Mouse (Mus musculus) MEL (cell line): Measurements from ENCODE around the gene Phkg2. TPM values are rescaled to one million over a fixed set of nuclear protein-coding genes. Genes with fewer than 3 reads are reported as not detected.

Experiments used
- DNase-seq: peaks from one replicate; pipeline ENCODE4 v3.0.0; 2011; ENCODE audit warnings: low read depth, low spot score
- H3K27ac ChIP-seq: 2 replicates; pipeline ENCODE4 v1.5.1; 2012; ENCODE audit warnings: low read depth, mild to moderate bottlenecking, control low read depth, low read length, moderate library complexity; ENCODE audit not compliant: control insufficient read depth
- H3K27me3 ChIP-seq, 2 experiments: fragments of 150-350 bp in 1 of 2; sonication (generic) in 1 of 2; 2 replicates each; pipeline ENCODE4 v1.6.1; 2012; ENCODE audit warnings: low read length in 2 of 2, mild to moderate bottlenecking in 2 of 2, improper control_type of control experiment in 1 of 2, moderate library complexity in 1 of 2; ENCODE audit not compliant: insufficient read depth in 2 of 2, control insufficient read depth in 1 of 2
- H3K36me3 ChIP-seq, 2 experiments: 2 replicates each; pipeline ENCODE4 v1.6.1; 2012 to 2014; ENCODE audit warnings: low read length in 2 of 2, improper control_type of control experiment in 1 of 2, inconsistent platforms in 1 of 2, mild to moderate bottlenecking in 1 of 2; ENCODE audit not compliant: insufficient read depth in 2 of 2, control insufficient read depth in 1 of 2
- H3K4me1 ChIP-seq, 2 experiments: fragments of 150-350 bp in 1 of 2; sonication (generic) in 1 of 2; 2 replicates each; pipeline ENCODE4 v1.6.1; 2012; ENCODE audit warnings: low read length in 2 of 2, improper control_type of control experiment in 1 of 2, mild to moderate bottlenecking in 1 of 2; ENCODE audit not compliant: insufficient read depth in 2 of 2, control insufficient read depth in 1 of 2
- H3K4me3 ChIP-seq, 2 experiments: fragments of 150-350 bp in 1 of 2; sonication (generic) in 1 of 2; 2 replicates each; pipeline ENCODE4 v1.5.1; 2012; ENCODE audit warnings: low read depth in 2 of 2, low read length in 2 of 2, mild to moderate bottlenecking in 2 of 2, moderate library complexity in 2 of 2, control low read depth in 1 of 2, improper control_type of control experiment in 1 of 2; ENCODE audit not compliant: control insufficient read depth in 1 of 2, insufficient read depth in 1 of 2
- H3K79me2 ChIP-seq: 2 replicates; pipeline ENCODE4 v1.6.1; 2012; ENCODE audit warnings: mild to moderate bottlenecking, low read length, moderate library complexity; ENCODE audit not compliant: control insufficient read depth, poor library complexity, insufficient read depth
- H3K9ac ChIP-seq: 2 replicates; pipeline ENCODE4 v1.6.1; 2012; ENCODE audit warnings: low read depth, mild to moderate bottlenecking, control low read depth, low read length, moderate library complexity; ENCODE audit not compliant: control insufficient read depth, poor library complexity, severe bottlenecking
- H3K9me3 ChIP-seq: fragments of 150-350 bp; sonication (generic); replicated peaks from 2 replicates; pipeline ENCODE4 v1.6.1; 2012; ENCODE audit warnings: mild to moderate bottlenecking, low read length, improper control_type of control experiment, moderate library complexity; ENCODE audit not compliant: insufficient read depth
- BHLHE40 ChIP-seq: IDR thresholded peaks from 2 replicates; pipeline ENCODE4 v1.6.1; 2012; ENCODE audit warnings: low read depth, mild to moderate bottlenecking, inconsistent platforms, low read length, improper control_type of control experiment, borderline replicate concordance
- CHD1 ChIP-seq: IDR thresholded peaks from 2 replicates; pipeline ENCODE4 v1.6.1; 2012; ENCODE audit warnings: low read depth, mild to moderate bottlenecking, inconsistent platforms, low read length, improper control_type of control experiment
- CHD2 ChIP-seq: IDR thresholded peaks from 2 replicates; pipeline ENCODE4 v1.6.1; 2011; ENCODE audit warnings: low read length, improper control_type of control experiment
- CTCF ChIP-seq, 3 experiments: IDR thresholded peaks in 2 of 3; conservative IDR thresholded peaks in 1 of 3; 2 replicates each; pipeline ENCODE4 v1.5.1; 2011 to 2012; ENCODE audit warnings: low read length in 3 of 3, low read depth in 2 of 3, mild to moderate bottlenecking in 2 of 3, improper control_type of control experiment in 1 of 3, inconsistent platforms in 1 of 3, mixed read lengths in 1 of 3, moderate library complexity in 1 of 3; ENCODE audit not compliant: control insufficient read depth in 1 of 3, insufficient read depth in 1 of 3, poor library complexity in 1 of 3, severe bottlenecking in 1 of 3
- E2F4 ChIP-seq: IDR thresholded peaks from 2 replicates; pipeline ENCODE4 v1.6.1; 2011; ENCODE audit warnings: low read depth, low read length, improper control_type of control experiment, borderline replicate concordance
- ELF1 ChIP-seq: IDR thresholded peaks from 2 replicates; pipeline ENCODE4 v1.6.1; 2014; ENCODE audit warnings: low read depth, mild to moderate bottlenecking, inconsistent platforms, low read length, improper control_type of control experiment, moderate library complexity
- EP300 ChIP-seq, 2 experiments: IDR thresholded peaks; 2 replicates each; pipeline ENCODE4 v1.6.1; 2011; ENCODE audit warnings: improper control_type of control experiment in 2 of 2, low read length in 2 of 2, low read depth in 1 of 2, mild to moderate bottlenecking in 1 of 2
- ETS1 ChIP-seq: IDR thresholded peaks from 2 replicates; pipeline ENCODE4 v1.6.1; 2012; ENCODE audit warnings: low read depth, mild to moderate bottlenecking, inconsistent platforms, low read length, improper control_type of control experiment, moderate library complexity
- GABPA ChIP-seq: IDR thresholded peaks from 2 replicates; pipeline ENCODE4 v1.6.1; 2012; ENCODE audit warnings: low read depth, mild to moderate bottlenecking, inconsistent platforms, low read length, improper control_type of control experiment, moderate library complexity
- GATA1 ChIP-seq: IDR thresholded peaks from 2 replicates; pipeline ENCODE4 v1.6.1; 2011; ENCODE audit warnings: low read depth, low read length, improper control_type of control experiment
- HCFC1 ChIP-seq: IDR thresholded peaks from 2 replicates; pipeline ENCODE4 v1.6.1; 2012; ENCODE audit warnings: low read depth, mild to moderate bottlenecking, inconsistent platforms, low read length, improper control_type of control experiment, moderate library complexity
- JUND ChIP-seq: IDR thresholded peaks from 2 replicates; pipeline ENCODE4 v1.6.1; 2011; ENCODE audit warnings: low read depth, mild to moderate bottlenecking, improper control_type of control experiment, low read length
- KAT2A ChIP-seq: conservative IDR thresholded peaks from 2 replicates; pipeline ENCODE4 v1.6.1; 2012; ENCODE audit warnings: low read depth, low read length, improper control_type of control experiment, inconsistent platforms
- MAFK ChIP-seq: IDR thresholded peaks from 2 replicates; pipeline ENCODE4 v1.6.1; 2011; ENCODE audit warnings: low read depth, mild to moderate bottlenecking, low read length, improper control_type of control experiment, borderline replicate concordance
- MAX ChIP-seq: IDR thresholded peaks from 2 replicates; pipeline ENCODE4 v1.6.1; 2011; ENCODE audit warnings: low read length, improper control_type of control experiment
- MXI1 ChIP-seq: IDR thresholded peaks from 2 replicates; pipeline ENCODE4 v1.6.1; 2011; ENCODE audit warnings: mild to moderate bottlenecking, low read depth, low read length, improper control_type of control experiment
- MYB ChIP-seq: IDR thresholded peaks from 2 replicates; pipeline ENCODE4 v1.6.1; 2011; ENCODE audit warnings: mild to moderate bottlenecking, low read depth, low read length, improper control_type of control experiment
- MYC ChIP-seq: IDR thresholded peaks from 2 replicates; pipeline ENCODE4 v1.6.1; 2011; ENCODE audit warnings: low read depth, mild to moderate bottlenecking, low read length, improper control_type of control experiment, moderate library complexity
- NELFE ChIP-seq: IDR thresholded peaks from 2 replicates; pipeline ENCODE4 v1.6.1; 2011; ENCODE audit warnings: low read depth, low read length, improper control_type of control experiment
- NRF1 ChIP-seq: IDR thresholded peaks from 2 replicates; pipeline ENCODE4 v1.6.1; 2014; ENCODE audit warnings: low read depth, mild to moderate bottlenecking, inconsistent platforms, low read length, improper control_type of control experiment, moderate library complexity; ENCODE audit not compliant: poor library complexity, insufficient read depth, severe bottlenecking
- POLR2A ChIP-seq, 2 experiments: IDR thresholded peaks; 2 replicates each; pipeline ENCODE4 v1.6.1; 2011 to 2012; ENCODE audit warnings: low read length in 2 of 2, mild to moderate bottlenecking in 2 of 2, control low read depth in 1 of 2, improper control_type of control experiment in 1 of 2, low read depth in 1 of 2, moderate library complexity in 1 of 2; ENCODE audit not compliant: control insufficient read depth in 1 of 2, insufficient read depth in 1 of 2, poor library complexity in 1 of 2
- POLR2AphosphoS2 ChIP-seq: IDR thresholded peaks from 2 replicates; pipeline ENCODE4 v1.6.1; 2011; ENCODE audit warnings: low read length, improper control_type of control experiment
- POLR2AphosphoS5 ChIP-seq: IDR thresholded peaks from 2 replicates; pipeline ENCODE4 v1.6.1; 2012; ENCODE audit warnings: low read depth, borderline replicate concordance, mild to moderate bottlenecking, inconsistent platforms, low read length, moderate library complexity, mixed read lengths
- RAD21 ChIP-seq: IDR thresholded peaks from 2 replicates; pipeline ENCODE4 v1.6.1; 2011; ENCODE audit warnings: mild to moderate bottlenecking, low read depth, low read length, improper control_type of control experiment
- RCOR1 ChIP-seq: IDR thresholded peaks from 2 replicates; pipeline ENCODE4 v1.6.1; 2012; ENCODE audit warnings: low read depth, mild to moderate bottlenecking, inconsistent platforms, low read length, improper control_type of control experiment
- SIN3A ChIP-seq: IDR thresholded peaks from 2 replicates; pipeline ENCODE4 v1.6.1; 2012; ENCODE audit warnings: low read length, improper control_type of control experiment, inconsistent platforms
- SMC3 ChIP-seq: IDR thresholded peaks from 2 replicates; pipeline ENCODE4 v1.6.1; 2011; ENCODE audit warnings: low read depth, low read length, improper control_type of control experiment
- TAL1 ChIP-seq: IDR thresholded peaks from 2 replicates; pipeline ENCODE4 v1.6.1; 2012; ENCODE audit warnings: mild to moderate bottlenecking, inconsistent platforms, low read length, moderate library complexity, mixed read lengths
- TBP ChIP-seq: IDR thresholded peaks from 2 replicates; pipeline ENCODE4 v1.8.0; 2011; ENCODE audit warnings: low read depth, low read length, improper control_type of control experiment
- TCF12 ChIP-seq: IDR thresholded peaks from 2 replicates; pipeline ENCODE4 v1.6.1; 2014; ENCODE audit warnings: low read depth, mild to moderate bottlenecking, inconsistent platforms, low read length, improper control_type of control experiment, moderate library complexity
- UBTF ChIP-seq: IDR thresholded peaks from 2 replicates; pipeline ENCODE4 v1.6.1; 2012; ENCODE audit warnings: low read depth, mild to moderate bottlenecking, inconsistent platforms, low read length, improper control_type of control experiment, moderate library complexity, borderline replicate concordance; ENCODE audit not compliant: insufficient read depth
- USF1 ChIP-seq: IDR thresholded peaks from 2 replicates; pipeline ENCODE4 v1.6.1; 2014; ENCODE audit warnings: low read depth, mild to moderate bottlenecking, inconsistent platforms, low read length, improper control_type of control experiment, moderate library complexity
- USF2 ChIP-seq, 2 experiments: IDR thresholded peaks; 2 replicates each; pipeline ENCODE4 v1.6.1; 2011 to 2012; ENCODE audit warnings: improper control_type of control experiment in 2 of 2, low read length in 2 of 2, borderline replicate concordance in 1 of 2, inconsistent platforms in 1 of 2, low read depth in 1 of 2, mild to moderate bottlenecking in 1 of 2; ENCODE audit not compliant: insufficient read depth in 1 of 2
- ZC3H11A ChIP-seq: IDR thresholded peaks from 2 replicates; pipeline ENCODE4 v1.6.1; 2012; ENCODE audit warnings: low read depth, mild to moderate bottlenecking, inconsistent platforms, low read length, improper control_type of control experiment
- ZKSCAN1 ChIP-seq: IDR thresholded peaks from 2 replicates; pipeline ENCODE4 v1.6.1; 2012; ENCODE audit warnings: low read depth, mild to moderate bottlenecking, inconsistent platforms, low read length, improper control_type of control experiment, moderate library complexity
- ZMIZ1 ChIP-seq: IDR thresholded peaks from 2 replicates; pipeline ENCODE4 v1.6.1; 2012; ENCODE audit warnings: low read depth, mild to moderate bottlenecking, inconsistent platforms, low read length, improper control_type of control experiment, moderate library complexity
- ZNF384 ChIP-seq: IDR thresholded peaks from 2 replicates; pipeline ENCODE4 v1.6.1; 2012; ENCODE audit warnings: low read depth, mild to moderate bottlenecking, inconsistent platforms, low read length, improper control_type of control experiment
- polyA plus RNA-seq, 2 experiments: library from polyadenylated mRNA; stranded (reverse) in 1 of 2; unstranded in 1 of 2; fragments of >175 nt in 1 of 2; fragments of >200 nt in 1 of 2; gene quantifications; 2 replicates each; pipeline versions ENCODE4 v1.2.1 to v1.2.4; 2012; ENCODE audit warnings: low replicate concordance in 2 of 2, low read depth in 1 of 2; ENCODE audit not compliant: insufficient read length in 2 of 2, insufficient read depth in 1 of 2, missing spikeins in 1 of 2
- total RNA-seq: library from RNA; depleted of rRNA; stranded (reverse); fragments of 300-350 nt; gene quantifications from 2 replicates; pipeline ENCODE4 v1.2.3, GENCODE M21; 2012; rRNA removed

The Phkg2 gene
- 22.9 and 23.3 TPM in 2 replicates for total RNA-seq
- 10 to 100 TPM in 1 of 2 experiments, not detected in 1; 70.8 TPM for polyA plus RNA-seq

GRCm38 (mm10) chr7:127572895-127573471, at the start of gene Phkg2:
Phkg2 (plus strand) TSS chr7:127573340.
- Histone ChIP-seq H3K9me3 (no peaks in the 10 kb centered on the region), H3K9ac (peak within 1 kb of the TSS; percentile 94), H3K4me1 (peaks cover 0 to 10% of the 10 kb centered on the region in 2 experiments; a peak in 3 of 4 replicates), H3K27me3 (no peaks in the 10 kb centered on the region), H3K27ac (peak within 1 kb of the TSS; percentile 84), H3K36me3 (peaks cover 0 to 12% of the 10 kb centered on the region in 2 experiments; a peak in 2 of 4 replicates), H3K4me3 (peak within 1 kb of the TSS; percentile 86 to 90), H3K79me2 (peaks cover 16% of the 10 kb centered on the region)
- peak; percentile 99 for DNase-seq
- TF ChIP-seq GABPA (no peak), CTCF (IDR thresholded peaks at IDR 0.05 in 2 of 3, conservative IDR thresholded peaks at IDR 0.05 in 1 of 3; ENCODE audit: control insufficient read depth in 1 of 3, insufficient read depth in 1 of 3, low read depth in 2 of 3, low read length in 3 of 3, poor library complexity in 1 of 3, severe bottlenecking in 1 of 3) (no peak), TBP (peak; percentile 95), ELF1 (peak; percentile 95), POLR2AphosphoS5 (no peak), ETS1 (no peak), BHLHE40 (no peak), TAL1 (no peak), RAD21 (no peak), CHD1 (no peak), USF2 (IDR thresholded peaks at IDR 0.05; ENCODE audit: borderline replicate concordance in 1 of 2, insufficient read depth in 1 of 2, low read depth in 1 of 2, low read length in 2 of 2) (no peak), MXI1 (peak; percentile 89), EP300 (IDR thresholded peaks at IDR 0.05; ENCODE audit: low read depth in 1 of 2, low read length in 2 of 2) (no peak), POLR2A (IDR thresholded peaks at IDR 0.05; ENCODE audit: control insufficient read depth in 1 of 2, insufficient read depth in 1 of 2, low read depth in 1 of 2, low read length in 2 of 2, poor library complexity in 1 of 2) (peak; percentile 62 to 97; a peak in 2 of 4 replicates), NRF1 (no peak; the same call in 1 of the 2 replicates), JUND (no peak), KAT2A (peak; percentile 59), NELFE (peak; percentile 93), MAX (peak; percentile 84), E2F4 (no peak), UBTF (no peak), SMC3 (no peak), GATA1 (no peak), ZMIZ1 (peak; percentile 83; the same call in 1 of the 2 replicates), MAFK (no peak), ZNF384 (no peak), CHD2 (peak; percentile 71), TCF12 (peak; percentile 38; the same call in 1 of the 2 replicates), RCOR1 (peak; percentile 41; the same call in 1 of the 2 replicates), HCFC1 (peak; percentile 84), ZKSCAN1 (no peak), MYC (peak; percentile 94), POLR2AphosphoS2 (peak; percentile 98), MYB (no peak), ZC3H11A (no peak), SIN3A (peak; percentile 96), USF1 (0 out of 2 replicates have a peak, but pooled peaks have one; percentile 11)
